Mouse (Mus musculus): ENCODE measurements around the gene Pcp2. TPM values are rescaled to one million over a fixed set of nuclear protein-coding genes. Genes with fewer than 3 reads are reported as not detected.

Pcp2 gene
- polyA plus RNA-seq, 1 experiment from 2014 or later = not detected

GRCm38 (mm10) chr8:3606593-3606992 lies 18.8 kb downstream of the Pcp2 start:
- Histone ChIP-seq H3K36me3 (ENCODE audit: control insufficient read depth, insufficient read depth, low read length) (peaks cover 20% of the 10 kb centered on the region), H3K4me2 (ENCODE audit: low read depth) (no peak overlapping the region), H3K4me3 (ENCODE audit: low read depth, low read length) (no peak overlapping the region), H3K4me1 (ENCODE audit: control insufficient read depth, insufficient read depth, low read length) (no peaks in the 10 kb centered on the region), H3K27me3 (ENCODE audit: control insufficient read depth, insufficient read depth, low read length) (no peaks in the 10 kb centered on the region), H3K9ac (ENCODE audit: low read length) (no peak overlapping the region), H3K9me3 (ENCODE audit: control insufficient read depth, low read length) (no peaks in the 10 kb centered on the region), H3K27ac (ENCODE audit: low read depth, low read length) (no peak overlapping the region)
- DNase-seq (ENCODE audit: low spot score) (no peak), ATAC-seq (ENCODE audit: insufficient read depth, low FRiP score, low TSS enrichment) (no peak)
- 92% methylated on average over 16 of the region's 16 CpGs for WGBS

- DNase-seq (ENCODE audit: low spot score) (no peak), ATAC-seq (ENCODE audit: insufficient read depth, low FRiP score, low TSS enrichment) (no peak)
- H3K36me3 ChIP-seq (ENCODE audit: control insufficient read depth, insufficient read depth, low read length) = peaks cover 6% of the 10 kb centered on the region
- no peak overlapping the region for H3K4me3 ChIP-seq (ENCODE audit: low read depth, low read length)
- no peaks in the 10 kb centered on the region for H3K27me3 ChIP-seq (ENCODE audit: control insufficient read depth, insufficient read depth, low read length)
- 84% methylated on average over 13 of the region's 13 CpGs for WGBS
- H3K27ac ChIP-seq (ENCODE audit: low read depth, low read length) = no peak overlapping the region
- H3K4me1 ChIP-seq (ENCODE audit: control insufficient read depth, insufficient read depth, low read length) = no peaks in the 10 kb centered on the region
- no peaks in the 10 kb centered on the region for H3K9me3 ChIP-seq (ENCODE audit: control insufficient read depth, low read length)
- H3K4me2 ChIP-seq (ENCODE audit: low read depth) = no peak overlapping the region
- no peak overlapping the region for H3K9ac ChIP-seq (ENCODE audit: low read length)
These were observed 21.9 kb downstream of the Pcp2 start for GRCm38 (mm10) chr8:3603439-3603838.

- no peaks in the 10 kb centered on the region for H3K4me1 ChIP-seq (ENCODE audit: control insufficient read depth, insufficient read depth, low read length)
- no peak overlapping the region for H3K4me3 ChIP-seq (ENCODE audit: low read depth, low read length)
- H3K9ac ChIP-seq (ENCODE audit: low read length) = no peak overlapping the region
- no peak overlapping the region for H3K27ac ChIP-seq (ENCODE audit: low read depth, low read length)
- WGBS = 92% methylated on average over 6 of the region's 6 CpGs
- no peaks in the 10 kb centered on the region for H3K27me3 ChIP-seq (ENCODE audit: control insufficient read depth, insufficient read depth, low read length)
- DNase-seq (ENCODE audit: low spot score) = no peak
- no peak for ATAC-seq (ENCODE audit: insufficient read depth, low FRiP score, low TSS enrichment)
- no peaks in the 10 kb centered on the region for H3K36me3 ChIP-seq (ENCODE audit: control insufficient read depth, insufficient read depth, low read length)
- H3K9me3 ChIP-seq (ENCODE audit: control insufficient read depth, low read length) = no peaks in the 10 kb centered on the region
- H3K4me2 ChIP-seq (ENCODE audit: low read depth) = no peak overlapping the region
These were observed 24.9 kb downstream of the Pcp2 start for GRCm38 (mm10) chr8:3600401-3600800.

GRCm38 (mm10) chr8:3599219-3599618 lies 26.1 kb downstream of the Pcp2 start:
- Histone ChIP-seq H3K9ac (ENCODE audit: low read length) (no peak overlapping the region), H3K27me3 (ENCODE audit: control insufficient read depth, insufficient read depth, low read length) (no peaks in the 10 kb centered on the region), H3K4me1 (ENCODE audit: control insufficient read depth, insufficient read depth, low read length) (no peaks in the 10 kb centered on the region), H3K9me3 (ENCODE audit: control insufficient read depth, low read length) (no peaks in the 10 kb centered on the region), H3K4me2 (ENCODE audit: low read depth) (no peak overlapping the region), H3K27ac (ENCODE audit: low read depth, low read length) (no peak overlapping the region), H3K36me3 (ENCODE audit: control insufficient read depth, insufficient read depth, low read length) (no peaks in the 10 kb centered on the region), H3K4me3 (ENCODE audit: low read depth, low read length) (no peak overlapping the region)
- DNase-seq (ENCODE audit: low spot score) (no peak), ATAC-seq (ENCODE audit: insufficient read depth, low FRiP score, low TSS enrichment) (no peak)
- 78% methylated on average over 1 of the region's 1 CpGs for WGBS

GRCm38 (mm10) chr8:3598054-3598453 lies 27.3 kb downstream of the Pcp2 start:
- Histone ChIP-seq H3K4me1 (ENCODE audit: control insufficient read depth, insufficient read depth, low read length) (no peaks in the 10 kb centered on the region), H3K27ac (ENCODE audit: low read depth, low read length) (no peak overlapping the region), H3K4me2 (ENCODE audit: low read depth) (no peak overlapping the region), H3K9me3 (ENCODE audit: control insufficient read depth, low read length) (no peaks in the 10 kb centered on the region), H3K36me3 (ENCODE audit: control insufficient read depth, insufficient read depth, low read length) (no peaks in the 10 kb centered on the region), H3K4me3 (ENCODE audit: low read depth, low read length) (no peak overlapping the region), H3K9ac (ENCODE audit: low read length) (no peak overlapping the region), H3K27me3 (ENCODE audit: control insufficient read depth, insufficient read depth, low read length) (no peaks in the 10 kb centered on the region)
- no peak for DNase-seq (ENCODE audit: low spot score)
- WGBS = 80% methylated on average over 3 of the region's 3 CpGs
- ATAC-seq (ENCODE audit: insufficient read depth, low FRiP score, low TSS enrichment) = no peak

- H3K4me1 ChIP-seq (ENCODE audit: control insufficient read depth, insufficient read depth, low read length) = no peaks in the 10 kb centered on the region
- no peak for ATAC-seq (ENCODE audit: insufficient read depth, low FRiP score, low TSS enrichment)
- no peak overlapping the region for H3K4me3 ChIP-seq (ENCODE audit: low read depth, low read length)
- H3K9ac ChIP-seq (ENCODE audit: low read length) = no peak overlapping the region
- H3K27ac ChIP-seq (ENCODE audit: low read depth, low read length) = no peak overlapping the region
- no peak for DNase-seq (ENCODE audit: low spot score)
- H3K27me3 ChIP-seq (ENCODE audit: control insufficient read depth, insufficient read depth, low read length) = no peaks in the 10 kb centered on the region
- no peaks in the 10 kb centered on the region for H3K9me3 ChIP-seq (ENCODE audit: control insufficient read depth, low read length)
- WGBS = 92% methylated on average over 2 of the region's 2 CpGs
- no peak overlapping the region for H3K4me2 ChIP-seq (ENCODE audit: low read depth)
- no peaks in the 10 kb centered on the region for H3K36me3 ChIP-seq (ENCODE audit: control insufficient read depth, insufficient read depth, low read length)
These were observed 30.9 kb downstream of the Pcp2 start for GRCm38 (mm10) chr8:3594466-3594865.

- Histone ChIP-seq H3K27ac (ENCODE audit: low read depth, low read length) (no peak overlapping the region), H3K4me3 (ENCODE audit: low read depth, low read length) (no peak overlapping the region), H3K36me3 (ENCODE audit: control insufficient read depth, insufficient read depth, low read length) (no peaks in the 10 kb centered on the region), H3K4me1 (ENCODE audit: control insufficient read depth, insufficient read depth, low read length) (no peaks in the 10 kb centered on the region), H3K27me3 (ENCODE audit: control insufficient read depth, insufficient read depth, low read length) (no peaks in the 10 kb centered on the region), H3K9ac (ENCODE audit: low read length) (no peak overlapping the region), H3K9me3 (ENCODE audit: control insufficient read depth, low read length) (no peaks in the 10 kb centered on the region), H3K4me2 (ENCODE audit: low read depth) (no peak overlapping the region)
- DNase-seq (ENCODE audit: low spot score) = peak; percentile 6
- no peak for ATAC-seq (ENCODE audit: insufficient read depth, low FRiP score, low TSS enrichment)
- 75% methylated on average over 3 of the region's 3 CpGs for WGBS
These were observed 31.9 kb downstream of the Pcp2 start for GRCm38 (mm10) chr8:3593470-3593869.

GRCm38 (mm10) chr8:3588258-3588633 lies 37.1 kb downstream of the Pcp2 start:
- WGBS = 0% methylated on average over 11 of the region's 11 CpGs
- H3K36me3 ChIP-seq (ENCODE audit: control insufficient read depth, insufficient read depth, low read length) = no peaks in the 10 kb centered on the region
- H3K9me3 ChIP-seq (ENCODE audit: control insufficient read depth, low read length) = no peaks in the 10 kb centered on the region
- peaks cover 2% of the 10 kb centered on the region; the same call in 1 of the 2 replicates for H3K27me3 ChIP-seq (ENCODE audit: control insufficient read depth, insufficient read depth, low read length)
- H3K9ac ChIP-seq (ENCODE audit: low read length) = peak overlapping the region; percentile 78
- ATAC-seq (ENCODE audit: insufficient read depth, low FRiP score, low TSS enrichment) = peak; percentile 48
- peak; percentile 36 for DNase-seq (ENCODE audit: low spot score)
- H3K4me1 ChIP-seq (ENCODE audit: control insufficient read depth, insufficient read depth, low read length) = no peaks in the 10 kb centered on the region
- peak overlapping the region; percentile 81 for H3K4me3 ChIP-seq (ENCODE audit: low read depth, low read length)
- peak overlapping the region; percentile 66 for H3K4me2 ChIP-seq (ENCODE audit: low read depth)
- peak overlapping the region; percentile 44; the same call in 1 of the 2 replicates for H3K27ac ChIP-seq (ENCODE audit: low read depth, low read length)

- Histone ChIP-seq H3K4me1 (ENCODE audit: control insufficient read depth, insufficient read depth, low read length) (no peaks in the 10 kb centered on the region), H3K27ac (ENCODE audit: low read depth, low read length) (peak overlapping the region; percentile 44), H3K27me3 (ENCODE audit: control insufficient read depth, insufficient read depth, low read length) (peaks cover 2% of the 10 kb centered on the region; the same call in 1 of the 2 replicates), H3K4me3 (ENCODE audit: low read depth, low read length) (peak overlapping the region; percentile 81), H3K9me3 (ENCODE audit: control insufficient read depth, low read length) (no peaks in the 10 kb centered on the region), H3K4me2 (ENCODE audit: low read depth) (peak overlapping the region; percentile 66), H3K9ac (ENCODE audit: low read length) (peak overlapping the region; percentile 78), H3K36me3 (ENCODE audit: control insufficient read depth, insufficient read depth, low read length) (no peaks in the 10 kb centered on the region)
- WGBS = under 1% methylated on average over 70 of the region's 77 CpGs
- peak; percentile 72 for DNase-seq (ENCODE audit: low spot score)
- ATAC-seq (ENCODE audit: insufficient read depth, low FRiP score, low TSS enrichment) = peak; percentile 81
These were observed 37.7 kb downstream of the Pcp2 start for GRCm38 (mm10) chr8:3587391-3588257.

All from neural tube, embryonic 11.5 days (tissue).